Mouse (Mus musculus) spleen, postnatal 36 days (tissue): ENCODE results near the gene Ugcg.

Source experiments
- DNase-seq, 2 experiments: peaks; one replicate each; pipeline ENCODE4 v3.0.0; 2022; ENCODE audit warnings: low spot score in 2 of 2, mixed read lengths in 1 of 2

Ugcg gene

DNA sequence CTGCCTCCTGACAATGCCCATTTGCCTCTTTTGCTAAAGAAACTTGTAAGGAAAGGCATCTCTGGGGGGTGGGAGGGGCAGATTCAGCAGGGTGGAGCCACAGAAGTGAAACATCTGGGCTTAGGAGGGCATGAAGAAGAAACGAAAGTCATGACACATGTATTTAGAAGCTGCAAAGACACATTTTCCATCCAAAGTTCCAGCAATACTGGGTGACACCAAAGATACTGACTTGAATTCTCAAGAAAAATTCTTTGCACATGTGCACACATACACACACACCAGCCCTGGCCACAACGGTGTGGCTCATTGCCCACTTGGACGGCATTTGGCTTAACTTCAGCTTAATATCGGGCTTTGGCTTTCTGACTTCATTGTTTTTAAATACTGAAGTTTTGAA is 35.8 kb downstream of the Ugcg start:
- peak; percentile 48 to 49 for DNase-seq

DNA sequence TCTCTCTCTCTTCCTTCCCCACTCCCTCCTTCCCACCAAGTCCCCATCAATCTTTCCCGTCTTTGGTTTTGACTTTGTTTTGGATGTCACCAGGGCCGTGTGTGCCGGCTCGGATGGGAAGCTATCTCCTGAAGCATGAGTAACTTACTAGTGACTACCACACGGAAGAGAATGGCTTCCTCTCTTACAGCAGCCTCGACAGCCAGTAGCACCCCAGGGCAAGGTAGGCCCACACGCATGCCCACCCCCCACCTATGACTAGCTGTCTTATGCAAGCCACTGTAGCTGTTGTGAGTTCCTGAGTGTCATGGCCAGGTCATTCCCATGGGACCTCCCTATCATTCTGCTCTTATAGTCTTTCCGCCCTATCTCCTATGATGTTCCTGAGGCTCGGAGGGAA is 38.0 kb downstream of the Ugcg start:
- no peak for DNase-seq

DNA sequence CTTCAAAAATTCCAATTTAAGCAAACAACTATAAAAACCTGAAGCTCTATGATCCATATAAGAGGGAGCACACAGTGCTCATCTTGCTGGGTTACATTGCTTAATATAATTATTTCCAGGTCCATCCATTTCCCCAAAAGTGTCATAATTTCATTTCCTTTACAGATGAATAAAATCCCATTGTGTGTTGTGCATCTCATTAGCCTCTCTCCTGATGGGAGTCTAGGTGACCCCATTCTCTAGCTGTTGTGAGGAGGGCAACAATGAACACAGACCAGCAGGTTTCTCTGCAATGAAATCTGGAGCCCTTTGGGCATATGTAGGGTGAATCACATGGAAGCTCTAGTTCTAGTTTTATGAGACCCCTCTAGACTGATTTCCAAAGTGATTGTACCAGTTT is 39.9 kb downstream of the Ugcg start:
- no peak for DNase-seq

DNA sequence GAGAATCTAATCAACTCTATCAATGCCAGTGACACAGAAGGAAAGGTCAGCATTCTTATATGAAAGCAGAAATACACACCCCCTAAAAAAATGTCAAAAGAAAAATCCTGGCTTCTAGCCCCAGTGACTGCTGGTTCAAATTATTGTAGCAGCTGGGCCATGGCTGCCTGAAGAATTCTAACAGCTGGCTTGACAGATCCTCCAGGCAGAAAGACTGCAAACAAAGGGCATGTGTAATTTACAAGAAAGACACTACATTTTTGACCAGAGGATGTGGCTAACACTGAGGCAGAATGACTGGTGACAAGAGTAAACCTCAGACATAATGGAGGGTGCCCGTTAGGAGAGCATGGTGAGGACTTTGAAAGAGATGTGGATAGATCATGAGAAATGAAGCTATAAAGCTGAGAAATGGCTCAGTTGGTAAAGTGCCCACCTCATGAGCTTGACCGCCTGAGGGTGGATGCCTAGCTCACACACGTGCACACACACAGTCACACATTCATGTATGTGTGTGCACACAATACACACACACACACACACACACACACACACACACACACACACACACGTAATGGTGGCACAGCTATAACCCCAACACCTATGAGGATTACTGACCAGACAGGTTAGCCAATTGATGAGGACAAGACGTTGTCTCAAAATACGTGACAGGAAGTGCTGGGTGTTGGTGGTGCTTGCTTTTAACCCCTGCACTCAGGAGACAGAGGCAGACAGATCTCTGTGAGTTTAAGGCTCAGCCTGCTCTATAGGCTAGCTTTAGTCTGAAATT is 42.4 kb downstream of the Ugcg start:
- DNase-seq = no peak

DNA sequence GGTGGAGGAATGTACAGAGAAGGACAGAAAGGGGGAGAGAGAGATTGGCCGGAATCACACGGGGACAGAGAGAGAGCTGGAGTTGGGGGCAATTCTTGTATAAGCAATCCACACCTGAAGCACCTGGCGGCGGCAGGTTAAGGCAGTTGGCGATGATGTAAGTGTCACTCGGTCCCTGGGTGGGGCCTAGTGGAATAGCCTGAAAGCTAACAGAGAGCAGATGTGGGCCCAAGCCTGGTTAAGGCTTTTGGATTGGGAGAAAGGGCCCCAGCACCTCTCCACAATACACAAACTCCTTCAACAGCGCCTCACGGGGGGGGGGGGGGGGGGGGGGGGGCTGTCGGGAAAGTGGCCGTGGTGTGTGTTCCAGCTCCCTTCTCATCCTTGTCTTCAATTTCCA is 45.0 kb downstream of the Ugcg start:
- DNase-seq = no peak

DNA sequence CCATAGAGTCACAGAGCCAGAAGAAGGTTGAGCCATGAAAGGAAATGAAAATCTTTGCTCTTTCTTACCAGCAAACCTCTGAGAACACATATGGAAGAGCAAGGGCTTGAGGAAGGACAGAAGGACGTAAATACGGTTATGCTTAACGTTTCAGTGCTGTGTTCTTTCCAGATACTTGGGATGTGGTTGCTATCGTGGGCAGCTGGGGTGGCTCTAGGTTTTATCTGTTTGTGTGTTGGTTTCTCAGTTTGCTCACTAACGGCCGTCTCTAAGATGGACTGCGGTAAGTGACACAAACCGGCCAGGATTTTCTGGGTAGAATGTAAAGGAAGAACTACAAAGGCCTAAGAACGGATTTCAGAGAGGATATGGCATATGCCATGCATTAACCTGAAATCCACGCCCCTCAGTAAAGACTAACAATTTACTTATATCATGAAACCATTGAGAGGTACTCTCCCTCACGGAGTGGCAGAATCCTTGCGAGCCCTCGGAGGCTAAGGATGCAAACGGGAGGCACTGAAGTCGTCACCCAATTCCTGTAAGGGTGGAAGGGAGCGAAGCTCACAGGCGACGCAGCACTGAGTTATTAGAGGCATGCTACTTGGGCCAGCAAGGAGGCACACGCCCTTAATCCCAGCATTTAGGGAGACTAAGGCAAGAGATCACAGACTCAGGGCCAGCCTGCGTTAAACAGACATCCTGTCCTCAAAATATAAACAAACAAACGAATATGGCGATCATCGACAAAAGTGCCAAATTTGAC is 45.6 kb downstream of the Ugcg start:
- no peak for DNase-seq

DNA sequence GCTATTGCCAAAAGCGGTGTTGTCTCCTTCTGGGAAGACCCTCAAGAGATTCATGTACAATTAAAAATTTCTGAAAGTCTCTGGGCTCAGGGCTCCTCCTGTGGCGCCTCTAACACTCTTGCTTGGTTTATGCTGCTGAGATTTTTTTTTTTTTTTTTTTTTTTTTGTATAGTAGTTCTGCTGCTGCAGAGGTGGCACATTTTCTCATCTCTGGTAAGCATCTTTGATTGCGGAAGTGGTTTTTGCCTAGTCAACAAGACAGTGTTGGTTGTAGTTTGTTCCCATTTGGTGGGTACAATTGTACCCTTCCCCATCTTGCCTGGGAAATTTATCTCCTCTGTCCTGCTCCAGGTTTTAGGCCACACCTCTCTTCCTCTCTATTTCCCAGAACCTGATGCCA is 47.3 kb downstream of the Ugcg start:
- DNase-seq = no peak

DNA sequence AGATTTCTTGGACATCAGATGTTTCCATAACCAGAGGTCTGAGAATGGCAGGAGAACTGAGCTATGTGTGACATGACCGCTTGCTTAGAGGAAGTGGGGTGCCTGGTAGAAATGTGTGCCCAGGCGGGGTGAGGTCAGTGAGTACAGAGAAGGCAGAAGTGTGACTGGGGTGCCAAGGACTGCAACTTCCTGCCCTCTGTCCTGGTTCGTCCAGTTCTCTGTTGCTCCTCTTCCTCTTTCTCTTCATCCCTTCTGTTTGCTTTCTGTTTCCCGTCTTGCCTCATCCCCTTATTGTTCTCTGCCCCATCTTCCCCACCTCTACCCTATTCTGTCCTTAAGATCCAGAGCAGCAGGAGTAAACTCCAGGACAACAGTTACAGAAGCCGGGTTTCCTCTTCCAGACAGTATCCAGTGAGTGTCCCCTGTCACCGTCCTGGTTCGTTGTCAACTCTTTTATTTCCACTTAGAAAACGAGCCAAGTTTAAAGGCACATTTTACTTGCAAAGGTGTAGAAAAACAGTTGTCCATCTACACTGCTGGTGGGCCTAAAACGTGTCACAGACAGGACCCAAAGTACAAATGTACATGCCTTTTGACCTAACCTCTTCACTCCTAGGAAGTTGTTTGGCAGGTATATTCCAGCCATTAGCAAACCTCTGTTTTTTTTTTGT is 49.7 kb downstream of the Ugcg start:
- peak; percentile 73 to 78 for DNase-seq

DNA sequence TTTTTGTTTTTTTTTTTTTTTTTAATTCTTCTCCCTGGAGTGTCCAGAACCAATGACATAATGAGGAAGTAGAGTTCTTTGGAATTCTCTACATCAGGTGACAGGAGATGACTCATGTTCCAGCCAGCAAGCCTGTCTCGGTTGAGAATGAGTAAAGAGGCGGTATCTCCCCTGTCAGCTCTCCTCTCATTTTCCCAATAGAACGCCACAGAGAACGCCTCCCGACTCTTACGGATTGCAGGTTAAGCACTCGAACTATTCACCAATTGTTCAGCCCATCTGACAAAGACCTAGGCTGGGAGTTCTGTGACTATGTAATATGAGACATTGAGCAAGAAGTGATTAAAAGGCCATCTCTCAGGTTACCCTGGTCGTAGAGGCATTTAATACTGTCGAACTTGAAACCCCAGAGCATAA is 50.3 kb downstream of the Ugcg start:
- DNase-seq = no peak

DNA sequence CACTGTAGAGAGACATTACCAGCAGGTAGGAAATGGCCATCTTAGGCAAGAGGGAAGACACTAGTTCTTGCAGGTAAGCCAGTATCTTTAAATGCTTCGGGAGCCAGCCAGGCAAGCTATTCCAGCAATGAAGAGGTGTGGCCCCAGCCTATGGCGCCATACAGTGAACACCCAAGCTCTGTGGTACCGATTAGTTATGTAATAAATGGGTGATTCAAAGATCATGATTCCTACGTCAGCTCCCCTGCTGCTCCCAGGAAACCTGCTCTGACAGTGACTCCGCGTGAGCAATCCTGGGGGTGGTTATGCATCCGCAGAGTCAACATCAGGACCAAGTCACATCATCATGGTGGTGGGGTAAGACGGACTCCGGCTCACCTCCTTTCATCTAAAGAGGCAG is 51.1 kb downstream of the Ugcg start:
- no peak for DNase-seq

DNA sequence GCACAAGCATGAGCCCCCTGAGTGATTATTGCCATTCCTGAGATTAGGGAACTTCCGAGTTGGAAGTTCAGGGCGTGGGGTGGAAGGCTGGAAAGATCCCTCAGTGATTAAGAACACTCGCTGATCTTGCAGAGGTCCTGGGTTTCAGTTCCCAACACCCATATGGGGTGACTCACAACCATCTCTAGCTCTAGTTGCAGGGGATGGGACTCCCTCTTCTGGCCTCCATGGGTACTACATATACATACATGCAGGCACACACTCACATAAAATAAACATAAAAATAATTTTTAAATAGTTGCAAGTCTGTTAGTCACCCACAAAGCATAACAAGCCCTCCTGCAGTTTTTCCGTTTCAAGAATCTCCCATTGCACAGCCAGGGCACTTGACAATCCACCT is 52.0 kb downstream of the Ugcg start:
- DNase-seq = no peak

DNA sequence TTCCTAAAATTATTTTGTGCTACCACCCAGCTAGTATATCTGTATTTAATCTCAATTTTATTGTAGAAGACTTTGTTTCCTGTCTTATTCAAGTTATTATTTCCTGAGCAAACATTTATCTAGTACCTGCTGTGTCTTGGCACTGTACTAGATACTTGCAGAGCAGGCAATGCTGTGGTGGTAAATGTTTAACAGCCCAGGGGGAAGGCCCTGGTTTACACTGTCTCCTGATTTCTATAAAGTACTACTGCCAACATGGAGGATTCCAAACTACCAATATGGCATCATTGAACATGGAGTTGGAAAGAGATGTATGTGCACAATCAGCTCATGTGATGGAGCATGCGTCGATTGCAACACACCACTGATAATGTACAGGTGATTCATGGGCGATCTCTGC is 53.2 kb downstream of the Ugcg start:
- no peak for DNase-seq

DNA sequence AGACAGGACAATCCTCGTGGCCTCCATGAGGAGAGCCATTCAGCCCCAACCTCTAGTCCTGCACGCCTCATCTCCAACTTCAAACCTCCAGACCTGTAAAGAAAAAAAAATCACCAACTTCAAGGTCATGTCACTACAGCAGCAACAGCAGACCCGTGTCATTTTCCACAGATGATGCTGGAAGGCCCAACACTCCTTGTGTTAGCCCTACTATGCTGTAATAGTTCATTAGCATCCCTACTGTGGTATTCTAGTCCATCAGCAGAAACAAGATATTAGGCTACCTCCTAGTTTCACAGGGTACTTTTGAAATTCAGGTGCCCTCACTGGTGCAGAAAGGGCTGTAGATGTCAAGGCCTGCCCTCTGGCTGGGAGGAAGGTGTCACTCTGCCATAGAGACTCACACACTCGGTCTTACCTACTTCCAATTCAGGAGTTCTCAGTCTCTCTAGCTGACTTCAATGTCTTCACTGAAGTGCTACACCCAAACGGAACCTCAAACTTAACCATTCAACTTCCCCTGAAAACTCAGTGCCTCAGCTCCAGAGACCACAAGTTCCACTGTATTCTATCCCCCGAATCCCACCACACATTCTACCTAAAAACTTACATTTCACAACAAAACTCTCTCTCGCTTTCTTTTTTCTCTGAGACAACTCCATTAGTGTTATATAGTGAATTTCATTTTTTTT is 54.9 kb downstream of the Ugcg start:
- DNase-seq = peak; percentile 47 to 48

DNA sequence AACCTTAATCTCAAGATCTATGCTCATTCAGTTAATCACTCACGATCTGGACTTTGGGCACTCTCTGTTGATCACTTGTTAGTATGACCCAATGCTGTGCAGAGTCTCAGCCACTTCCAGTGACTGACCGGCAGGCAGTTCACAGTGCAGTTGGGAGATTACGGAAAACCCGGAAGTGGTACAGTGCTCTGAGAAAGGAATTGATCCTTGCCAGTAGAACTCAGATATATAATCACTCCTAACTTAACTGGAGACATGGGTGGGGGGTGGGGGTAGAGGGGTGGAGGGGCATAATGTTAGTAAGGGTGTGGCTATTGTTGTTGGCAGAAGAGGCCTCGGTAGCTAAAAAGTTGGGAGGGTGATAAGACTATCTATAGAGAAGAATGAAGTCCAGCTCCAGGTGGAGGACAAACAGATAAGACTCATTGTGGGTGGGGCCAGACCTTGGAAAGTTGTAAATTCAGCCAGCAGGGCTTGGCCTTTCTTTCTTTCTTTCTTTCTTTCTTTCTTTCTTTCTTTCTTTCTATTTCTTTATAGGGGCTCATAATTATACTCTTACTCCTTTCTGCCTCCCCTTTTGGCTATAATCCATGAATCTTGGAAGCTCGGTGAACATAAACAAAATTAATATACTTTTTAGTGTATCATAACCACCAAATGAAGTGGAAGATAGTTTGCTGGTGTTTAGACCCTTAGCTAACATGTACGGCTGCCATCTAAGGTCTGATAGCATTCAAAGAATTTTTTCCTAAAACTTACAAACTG is 55.9 kb downstream of the Ugcg start:
- DNase-seq = no peak

DNA sequence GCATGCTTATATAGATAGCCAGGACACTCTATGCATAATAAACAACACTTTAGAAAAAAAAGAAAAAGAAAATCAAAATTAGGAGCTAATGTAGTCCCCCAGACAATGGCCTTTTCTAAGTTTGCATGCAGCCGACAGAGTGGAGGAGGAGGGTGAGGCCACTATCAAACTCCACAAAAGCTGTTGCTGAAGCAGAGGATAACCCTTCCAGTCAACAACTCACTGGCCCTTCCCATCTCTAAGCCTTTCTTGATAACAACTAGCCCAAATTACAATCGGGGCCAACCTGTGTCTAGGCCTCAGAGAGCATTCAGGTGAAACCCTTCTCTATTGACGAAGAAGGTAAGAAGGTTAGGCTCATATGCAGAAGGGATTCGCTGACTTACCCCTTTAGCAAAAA is 56.7 kb downstream of the Ugcg start:
- no peak for DNase-seq

DNA sequence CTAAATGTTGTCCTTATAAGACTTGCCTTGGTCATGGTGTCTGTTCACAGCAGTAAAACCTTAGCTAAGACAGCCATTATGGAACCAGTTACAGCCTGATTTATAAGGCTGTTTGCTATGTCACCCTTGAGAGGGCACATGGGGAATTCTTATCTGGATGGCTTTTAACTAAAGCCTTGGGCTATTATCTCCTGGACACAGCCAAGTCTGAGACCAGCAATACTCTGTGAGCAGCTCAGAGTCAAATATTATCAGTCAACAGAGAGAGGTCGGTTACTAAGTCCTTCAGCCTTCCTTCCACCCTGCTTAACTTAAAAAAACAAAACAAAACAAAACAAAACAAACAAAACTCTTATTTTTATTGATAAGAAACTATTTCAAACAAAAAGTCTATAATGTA is 58.5 kb downstream of the Ugcg start:
- no peak for DNase-seq

DNA sequence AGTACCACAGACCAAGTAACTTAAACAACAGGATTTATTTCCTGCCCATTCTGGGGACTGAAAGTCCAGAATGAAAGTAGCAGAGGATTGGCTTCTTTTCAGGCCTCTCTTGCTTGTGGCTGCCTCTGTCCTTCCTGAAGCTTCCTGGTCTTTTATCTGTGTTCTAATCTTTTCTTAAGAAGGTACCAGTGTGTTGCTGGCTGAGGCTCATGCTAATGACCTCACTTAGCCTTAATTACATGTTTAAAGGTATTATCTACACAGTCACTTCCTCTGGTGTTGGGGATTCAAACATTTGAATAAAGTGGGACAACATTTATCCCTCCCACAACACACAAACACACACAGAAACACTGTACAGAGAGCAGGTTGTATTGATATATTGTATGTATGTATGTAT is 59.0 kb downstream of the Ugcg start:
- DNase-seq = no peak

DNA sequence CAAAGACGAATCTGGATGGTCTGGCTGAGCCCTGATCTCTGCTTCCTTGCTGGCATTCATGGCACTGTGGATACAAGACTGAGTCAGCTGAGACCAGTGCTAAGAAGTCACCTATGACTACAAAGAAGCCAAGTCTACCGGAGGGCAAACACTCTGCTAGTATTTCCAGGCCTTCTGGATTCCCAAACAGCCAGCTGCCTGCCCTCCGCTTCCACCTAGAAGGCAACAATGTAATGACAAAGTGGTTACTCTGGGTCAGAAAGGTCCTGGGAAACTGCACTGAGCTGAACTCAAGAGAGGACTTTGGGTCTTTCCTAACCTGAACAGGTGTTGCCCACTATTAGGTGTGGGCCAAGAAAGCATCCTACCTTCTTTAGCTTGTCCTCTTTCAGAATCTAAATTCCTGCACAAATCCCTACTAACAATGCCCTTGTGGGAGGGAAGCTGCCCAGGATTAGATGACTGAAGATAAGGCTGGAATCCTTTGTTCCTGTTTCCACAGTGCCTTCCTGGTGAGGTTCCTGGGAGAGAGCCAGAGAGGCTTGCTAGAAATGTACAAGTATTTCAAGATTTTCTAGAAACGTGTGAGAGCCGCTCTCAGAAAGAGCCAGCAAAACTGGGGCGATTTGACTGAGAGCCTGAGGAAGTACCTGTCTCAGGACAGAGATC is 63.5 kb downstream of the Ugcg start:
- DNase-seq = no peak

DNA sequence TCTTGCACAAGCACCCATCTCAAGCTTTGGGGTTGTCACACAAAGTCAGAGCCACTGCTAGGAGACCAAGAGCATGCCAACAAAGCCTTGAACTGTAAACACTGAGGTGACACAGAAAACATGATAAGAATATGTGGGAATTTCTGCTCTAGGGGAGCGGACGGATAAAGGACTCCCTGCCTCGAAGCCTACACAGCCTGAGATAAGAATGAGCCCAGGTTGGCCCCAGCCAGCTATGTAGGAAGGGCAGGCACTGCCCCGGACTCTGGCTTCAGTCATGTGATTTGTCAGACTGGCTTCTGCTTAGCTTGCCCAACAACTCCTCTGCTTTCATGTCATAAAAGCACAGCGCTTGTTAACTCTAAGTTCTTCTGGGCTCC is 64.0 kb downstream of the Ugcg start:
- DNase-seq = no peak

DNA sequence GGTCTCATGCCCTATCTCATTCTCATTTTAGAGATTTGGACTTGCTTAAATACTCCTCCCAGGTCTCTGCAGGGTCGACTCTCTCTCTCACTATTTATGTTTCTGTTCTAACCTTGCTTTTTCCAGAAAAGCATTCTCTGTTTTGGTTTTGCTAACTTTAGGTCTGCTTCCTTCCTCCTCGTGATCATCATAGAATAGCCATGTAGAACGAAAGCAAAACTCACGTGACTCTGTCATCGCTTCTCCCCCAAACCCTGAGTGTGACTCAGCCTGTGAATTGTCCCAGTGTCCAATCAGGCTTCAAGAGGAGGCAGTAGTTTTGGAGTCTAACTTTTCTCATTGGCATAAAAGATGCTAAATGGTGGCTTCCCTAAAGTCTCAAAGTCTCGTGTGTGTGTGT is 65.3 kb downstream of the Ugcg start:
- peak; percentile 69 to 77 for DNase-seq

DNA sequence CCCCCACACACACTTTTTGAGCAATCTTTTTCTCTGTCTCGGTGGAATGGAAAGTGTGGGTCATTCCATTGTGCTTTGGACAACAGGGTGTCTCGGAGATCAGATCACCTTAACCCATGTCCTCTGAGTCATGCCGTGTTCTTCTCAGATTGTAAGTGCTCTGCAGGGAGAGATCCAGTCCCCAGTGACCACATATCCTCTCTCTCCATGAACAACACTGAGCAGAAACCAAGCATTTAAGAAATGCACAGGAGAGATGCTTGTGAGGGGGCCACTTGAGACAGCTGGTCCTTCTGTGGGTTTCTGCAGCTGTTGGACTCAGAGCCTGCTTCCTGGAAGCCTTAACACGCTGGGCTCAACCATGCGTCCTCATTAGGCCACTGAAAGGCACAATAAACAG is 66.9 kb downstream of the Ugcg start:
- peak in 1 of 2 experiments; percentile 46 for DNase-seq
